Mouse (Mus musculus) liver, postnatal 0 days (tissue): ENCODE results near the gene Fbxw7.

Experiments used
- CTCF ChIP-seq: sonication (generic); IDR thresholded peaks from 2 replicates; pipeline ENCODE4 v1.5.1; 2016; ENCODE audit warnings: antibody characterized with exemption, low read depth
- EP300 ChIP-seq: IDR thresholded peaks from 2 replicates; pipeline ENCODE4 v1.6.1; 2016; ENCODE audit warnings: antibody characterized with exemption, low read depth, mild to moderate bottlenecking

DNA sequence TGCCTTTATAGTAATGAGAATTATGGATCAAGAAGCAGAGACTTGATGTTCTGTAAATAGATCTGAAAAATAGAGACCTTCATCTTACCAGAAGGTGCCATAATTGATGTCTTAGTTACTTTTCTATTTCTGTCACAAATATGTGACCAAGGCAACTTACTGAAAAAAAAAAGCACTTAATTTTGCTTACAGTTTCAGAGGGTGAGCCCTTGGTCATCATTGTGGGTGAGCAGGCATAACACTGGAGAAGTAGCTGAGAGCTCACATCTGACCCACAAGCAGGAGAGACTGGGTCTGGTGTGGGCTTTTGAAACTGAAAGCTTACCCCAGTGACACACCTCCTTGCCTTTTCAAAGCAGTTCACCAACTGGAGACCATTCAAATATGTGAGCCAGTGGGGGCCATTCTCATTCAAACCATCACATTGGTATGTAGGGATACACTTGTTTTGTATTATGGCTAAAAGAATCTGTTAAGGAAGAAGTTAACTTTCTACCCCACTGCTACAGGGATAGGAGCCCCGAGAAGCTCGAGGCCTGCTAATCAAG lies 5.7 kb downstream of the Fbxw7 start:
- TF ChIP-seq EP300 = no peak
- no peak for TF ChIP-seq CTCF
